Mouse (Mus musculus) CH12.LX (cell line): Measurements from ENCODE around the gene Dusp16.
"Not testable (repeated sequence)": the region's sequence is repeated elsewhere in the genome, so short reads cannot be mapped to it uniquely, and the experiment has no call there.

Experiments
- CHD1 ChIP-seq: IDR thresholded peaks from 2 replicates; pipeline ENCODE4 v1.6.1; 2012; ENCODE audit warnings: low read depth, low read length, improper control_type of control experiment, inconsistent platforms
- CTCF ChIP-seq, 2 experiments: IDR thresholded peaks in 1 of 2; conservative IDR thresholded peaks in 1 of 2; 2 replicates each; pipeline ENCODE4 v1.5.1; 2011 to 2012; ENCODE audit warnings: low read depth in 2 of 2, low read length in 2 of 2, improper control_type of control experiment in 1 of 2, inconsistent platforms in 1 of 2, mild to moderate bottlenecking in 1 of 2, moderate library complexity in 1 of 2
- EP300 ChIP-seq: IDR thresholded peaks from 2 replicates; pipeline ENCODE4 v1.6.1; 2011; ENCODE audit warnings: low read length, improper control_type of control experiment
- JUN ChIP-seq: IDR thresholded peaks from 2 replicates; pipeline ENCODE4 v1.6.1; 2011; ENCODE audit warnings: low read depth, mild to moderate bottlenecking, low read length, improper control_type of control experiment, moderate library complexity; ENCODE audit not compliant: insufficient read depth
- JUND ChIP-seq: conservative IDR thresholded peaks from 2 replicates; pipeline ENCODE4 v1.6.1; 2011; ENCODE audit warnings: low read depth, low read length, improper control_type of control experiment
- MAX ChIP-seq: IDR thresholded peaks from 2 replicates; pipeline ENCODE4 v1.6.1; 2011; ENCODE audit warnings: low read length, improper control_type of control experiment
- MXI1 ChIP-seq: IDR thresholded peaks from 2 replicates; pipeline ENCODE4 v1.6.1; 2011; ENCODE audit warnings: mild to moderate bottlenecking, low read depth, low read length, improper control_type of control experiment
- MYC ChIP-seq: IDR thresholded peaks from 2 replicates; pipeline ENCODE4 v1.6.1; 2011; ENCODE audit warnings: low read depth, mild to moderate bottlenecking, improper control_type of control experiment, low read length
- POLR2A ChIP-seq: IDR thresholded peaks from 2 replicates; pipeline ENCODE4 v1.6.1; 2011; ENCODE audit warnings: low read depth, mild to moderate bottlenecking, improper control_type of control experiment, low read length
- POLR2AphosphoS2 ChIP-seq: IDR thresholded peaks from 2 replicates; pipeline ENCODE4 v1.6.1; 2011; ENCODE audit warnings: low read depth, low read length, improper control_type of control experiment
- RAD21 ChIP-seq: IDR thresholded peaks from 2 replicates; pipeline ENCODE4 v1.6.1; 2011; ENCODE audit warnings: low read depth, mild to moderate bottlenecking, low read length, improper control_type of control experiment, moderate library complexity
- TBP ChIP-seq: conservative IDR thresholded peaks from 2 replicates; pipeline ENCODE4 v1.6.1; 2011; ENCODE audit warnings: low read depth, low read length, improper control_type of control experiment
- USF1 ChIP-seq: IDR thresholded peaks from 2 replicates; pipeline ENCODE4 v1.6.1; 2014; ENCODE audit warnings: low read depth, mild to moderate bottlenecking, inconsistent platforms, low read length, improper control_type of control experiment
- ZMIZ1 ChIP-seq: IDR thresholded peaks from 2 replicates; pipeline ENCODE4 v1.6.1; 2012; ENCODE audit warnings: low read depth, mild to moderate bottlenecking, inconsistent platforms, low read length, improper control_type of control experiment

GRCm38 (mm10) chr6:134673712-134674111 is 118.7 kb downstream of the Dusp16 start:
- TF ChIP-seq RAD21; CTCF (conservative IDR thresholded peaks at IDR 0.05 in 1 of 2, IDR thresholded peaks at IDR 0.05 in 1 of 2; ENCODE audit: low read depth in 2 of 2, low read length in 2 of 2); MAX; EP300; POLR2A; TBP; USF1; JUN; MYC; ZMIZ1; JUND; POLR2AphosphoS2; CHD1; MXI1: not testable (repeated sequence)
